Mouse (Mus musculus): Measurements from ENCODE around the gene Cabp4. TPM values are rescaled to one million over a fixed set of nuclear protein-coding genes. Genes with fewer than 3 reads are reported as not detected.
A peak's percentile ranks its signal among the peaks of the same experiment; 100 is the strongest.
"Not testable (repeated sequence)": the region's sequence is repeated elsewhere in the genome, so short reads cannot be mapped to it uniquely, and the experiment has no call there.

Cabp4 gene
- total and polyA plus RNA-seq, 3 experiments, result 2.8 to 11.8 (median 6.4) TPM

GRCm38 (mm10) chr19:4125268-4125667 lies 18.6 kb downstream of the Cabp4 start:
- H3K27me3 ChIP-seq (replicated peaks); DNase-seq (ENCODE audit: extremely low read depth); dilution Hi-C loops (cut with MboI; ENCODE audit: extremely low pct_ligation_motif_present, extremely low pct_unique_long_range_greater_than_20kb, low sequenced_read_pairs); H3K9me3 ChIP-seq (replicated peaks; ENCODE audit: low read length): not testable (repeated sequence)
- H3K9ac ChIP-seq (ENCODE audit: insufficient read depth, low read depth), result peak overlapping the region; percentile 46; the same call in 1 of the 2 replicates
- in situ Hi-C loops (cut with MboI; ENCODE audit: low pct_ligation_motif_present, low pct_unique_long_range_greater_than_20kb, low sequenced_read_pairs), result loop anchor here (5.0 kb wide), 1 partner anchor 77 kb away; the partner anchor contains the start of gene Rad9a
- peaks cover 24% of the 10 kb centered on the region for H3K79me2 ChIP-seq (replicated peaks; ENCODE audit: control insufficient read depth, extremely low read depth, insufficient read depth, poor library complexity, severe bottlenecking)
- H3K27ac ChIP-seq (ENCODE audit: insufficient read depth, low read depth), result peak overlapping the region; percentile 34
- peak overlapping the region; percentile 72 for H3K4me2 ChIP-seq (ENCODE audit: insufficient read depth, low read depth, poor library complexity, severe bottlenecking)
- H3K4me1 ChIP-seq (ENCODE audit: control insufficient read depth in 1 of 2, insufficient read depth in 2 of 2), result peaks cover 17 to 67% of the 10 kb centered on the region in 2 experiments
- H3K36me3 ChIP-seq (replicated peaks in 1 of 2; ENCODE audit: control insufficient read depth in 1 of 2, insufficient read depth in 1 of 2, low read length in 1 of 2), result peaks cover 14 to 27% of the 10 kb centered on the region in 2 experiments
- H3K4me3 ChIP-seq (replicated peaks in 1 of 3; ENCODE audit: low read depth in 2 of 3, low read length in 2 of 3, poor library complexity in 1 of 3), result peak overlapping the region in 2 of 3 experiments; percentile 41 to 58

- no peak for TF ChIP-seq MAZ (IDR thresholded peaks at IDR 0.05; ENCODE audit: low read depth, low read length)
- no peak for TF ChIP-seq ZC3H11A (IDR thresholded peaks at IDR 0.05; ENCODE audit: low read depth, low read length)
- no peak for TF ChIP-seq HCFC1 (IDR thresholded peaks at IDR 0.05; ENCODE audit: low read depth, low read length)
- TF ChIP-seq CHD2 (IDR thresholded peaks at IDR 0.05; ENCODE audit: low read length), result no peak
- no peak for TF ChIP-seq PAX5 (IDR thresholded peaks at IDR 0.05; ENCODE audit: low read length)
- no peak for TF ChIP-seq GABPA (IDR thresholded peaks at IDR 0.05; ENCODE audit: insufficient replicate concordance, low read depth, low read length)
- no peak for TF ChIP-seq NRF1 (IDR thresholded peaks at IDR 0.05; ENCODE audit: low read depth, low read length)
- no peak for TF ChIP-seq USF2 (conservative IDR thresholded peaks at IDR 0.05; ENCODE audit: low read depth, low read length)
- no peak for TF ChIP-seq MYC (IDR thresholded peaks at IDR 0.05; ENCODE audit: low read depth, low read length)
- no peak for TF ChIP-seq BHLHE40 (IDR thresholded peaks at IDR 0.05; ENCODE audit: low read depth, low read length)
- TF ChIP-seq IRF4 (IDR thresholded peaks at IDR 0.05; ENCODE audit: low read depth, low read length), result no peak
- no peak for TF ChIP-seq ZKSCAN1 (IDR thresholded peaks at IDR 0.05; ENCODE audit: borderline replicate concordance, low read depth, low read length)
- no peak for TF ChIP-seq TBP (conservative IDR thresholded peaks at IDR 0.05; ENCODE audit: low read depth, low read length)
- no peak for TF ChIP-seq JUN (IDR thresholded peaks at IDR 0.05; ENCODE audit: insufficient read depth, low read depth, low read length)
- no peak for TF ChIP-seq POLR2A (IDR thresholded peaks at IDR 0.05; ENCODE audit: low read depth, low read length)
- TF ChIP-seq CTCF (conservative IDR thresholded peaks at IDR 0.05 in 1 of 2, IDR thresholded peaks at IDR 0.05 in 1 of 2; ENCODE audit: low read depth in 2 of 2, low read length in 2 of 2), result no peak
- TF ChIP-seq EP300 (IDR thresholded peaks at IDR 0.05; ENCODE audit: low read length), result no peak
- TF ChIP-seq POLR2AphosphoS2 (IDR thresholded peaks at IDR 0.05; ENCODE audit: low read depth, low read length), result no peak
- no peak for TF ChIP-seq MAFK (IDR thresholded peaks at IDR 0.05; ENCODE audit: insufficient replicate concordance, low read length)
- in situ Hi-C loops (cut with MboI; ENCODE audit: low pct_ligation_motif_present, low pct_unique_long_range_greater_than_20kb, low sequenced_read_pairs) (no loop called here), dilution Hi-C loops (cut with MboI; ENCODE audit: extremely low pct_ligation_motif_present, extremely low pct_unique_long_range_greater_than_20kb, low sequenced_read_pairs) (no loop called here)
- Histone ChIP-seq H3K4me1 (ENCODE audit: control insufficient read depth in 1 of 2, insufficient read depth in 2 of 2) (peaks cover 19 to 68% of the 10 kb centered on the region in 2 experiments), H3K27ac (ENCODE audit: insufficient read depth, low read depth) (peak overlapping the region; percentile 4; the same call in 1 of the 2 replicates), H3K27me3 (replicated peaks) (no peaks in the 10 kb centered on the region), H3K36me3 (replicated peaks in 1 of 2; ENCODE audit: control insufficient read depth in 1 of 2, insufficient read depth in 1 of 2, low read length in 1 of 2) (peaks cover 12 to 23% of the 10 kb centered on the region in 2 experiments), H3K4me2 (ENCODE audit: insufficient read depth, low read depth, poor library complexity, severe bottlenecking) (no peak overlapping the region), H3K79me2 (replicated peaks; ENCODE audit: control insufficient read depth, extremely low read depth, insufficient read depth, poor library complexity, severe bottlenecking) (peaks cover 26% of the 10 kb centered on the region), H3K9ac (ENCODE audit: insufficient read depth, low read depth) (no peak overlapping the region), H3K4me3 (replicated peaks in 1 of 3; ENCODE audit: low read depth in 2 of 3, low read length in 2 of 3, poor library complexity in 1 of 3) (no peak overlapping the region), H3K9me3 (replicated peaks; ENCODE audit: low read length) (no peaks in the 10 kb centered on the region)
- no peak for DNase-seq (ENCODE audit: extremely low read depth)
Measured at GRCm38 (mm10) chr19:4124432-4124831, 19.4 kb downstream of the Cabp4 start.

Data from CH12.LX (cell line).